Mouse (Mus musculus) kidney, adult 2 months (tissue): ENCODE results near the gene Ptn. TPM values are rescaled to one million over a fixed set of nuclear protein-coding genes. Genes with fewer than 3 reads are reported as not detected.

Experiments
- DNase-seq: peaks from one replicate; pipeline ENCODE4 v3.0.0; 2021
- H3K27ac ChIP-seq: fragments of 200-500 bp; 2 replicates; pipeline ENCODE4 v1.5.1; 2012; ENCODE audit warnings: low read depth, low read length, control low read depth, inconsistent platforms; ENCODE audit not compliant: insufficient read depth
- H3K27me3 ChIP-seq: fragments of 200-500 bp; replicated peaks from 2 replicates; pipeline ENCODE4 v1.6.1; 2012; ENCODE audit warnings: mild to moderate bottlenecking, moderate library complexity, low read length, inconsistent platforms; ENCODE audit not compliant: control insufficient read depth, insufficient read depth
- H3K36me3 ChIP-seq: fragments of 200-500 bp; 2 replicates; pipeline ENCODE4 v1.6.1; 2012; ENCODE audit warnings: mild to moderate bottlenecking, moderate library complexity, low read length, inconsistent platforms; ENCODE audit not compliant: control insufficient read depth, insufficient read depth
- H3K4me1 ChIP-seq: fragments of 200-500 bp; 2 replicates; pipeline ENCODE4 v1.6.1; 2011; ENCODE audit warnings: low read length; ENCODE audit not compliant: control insufficient read depth, insufficient read depth
- H3K4me3 ChIP-seq: fragments of 200-500 bp; 2 replicates; pipeline ENCODE4 v1.5.1; 2011; ENCODE audit warnings: mild to moderate bottlenecking, low read depth, low read length, control low read depth; ENCODE audit not compliant: insufficient read depth
- CTCF ChIP-seq: fragments of 200-500 bp; conservative IDR thresholded peaks from 2 replicates; pipeline ENCODE4 v1.5.1; 2011; ENCODE audit warnings: low read depth, mild to moderate bottlenecking, control low read depth, low read length, moderate library complexity, mixed read lengths; ENCODE audit not compliant: insufficient read depth, insufficient read length
- POLR2A ChIP-seq: fragments of 200-500 bp; IDR thresholded peaks from one replicate; pipeline ENCODE4 v1.6.1; 2011; ENCODE audit warnings: low read depth, low read length, control low read depth
- WGBS: fragments of 180-500 bp; shearing (Covaris S2); methylation state at CpG from one replicate; pipeline ENCODE4 v1.1.7; 2018; 5-methylcytosine and 5-hydroxymethylcytosine counted together
- polyA plus RNA-seq: library from polyadenylated mRNA; depleted of rRNA; stranded (reverse); fragments of >200 nt; gene quantifications from 2 replicates; pipeline ENCODE4 v1.2.3, GENCODE M21; 2012

Gene Ptn
- polyA plus RNA-seq, 1 experiment, result 1.6 TPM

DNA sequence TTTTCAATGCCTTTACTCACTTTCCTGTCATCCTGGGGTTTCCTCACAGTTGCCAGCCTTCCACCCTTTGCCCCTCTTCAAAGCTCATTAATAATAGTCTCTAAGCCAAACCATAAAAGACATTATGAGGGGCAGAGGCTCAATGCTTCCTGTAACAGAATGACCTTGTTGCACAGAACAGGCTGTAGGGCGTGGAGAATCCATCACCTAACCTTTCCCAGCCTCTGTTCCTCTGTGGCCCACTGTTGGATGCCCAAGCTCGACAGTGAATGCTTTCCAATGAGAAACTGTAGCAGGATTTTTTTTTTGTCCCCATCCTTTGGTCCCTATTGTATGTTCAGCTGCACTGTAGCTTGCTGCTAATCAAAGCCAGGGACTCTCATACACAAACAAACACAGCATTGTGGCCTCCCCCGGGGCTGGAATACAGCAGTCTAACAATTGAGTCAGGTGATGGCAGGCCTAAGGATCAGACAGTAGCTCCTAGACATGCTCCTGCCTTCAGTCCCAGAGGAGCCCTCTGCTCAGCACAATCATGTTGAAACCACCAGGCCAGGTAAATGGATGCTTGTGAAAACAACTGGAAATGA is 12.9 kb downstream of the Ptn start:
- Histone ChIP-seq H3K27ac (no peak overlapping the region), H3K4me1 (no peaks in the 10 kb centered on the region), H3K27me3 (no peaks in the 10 kb centered on the region), H3K4me3 (no peak overlapping the region), H3K36me3 (no peaks in the 10 kb centered on the region)
- TF ChIP-seq CTCF, result no peak
- no peak for TF ChIP-seq POLR2A
- 53% methylated on average over 3 of the region's 3 CpGs for WGBS
- no peak for DNase-seq

DNA sequence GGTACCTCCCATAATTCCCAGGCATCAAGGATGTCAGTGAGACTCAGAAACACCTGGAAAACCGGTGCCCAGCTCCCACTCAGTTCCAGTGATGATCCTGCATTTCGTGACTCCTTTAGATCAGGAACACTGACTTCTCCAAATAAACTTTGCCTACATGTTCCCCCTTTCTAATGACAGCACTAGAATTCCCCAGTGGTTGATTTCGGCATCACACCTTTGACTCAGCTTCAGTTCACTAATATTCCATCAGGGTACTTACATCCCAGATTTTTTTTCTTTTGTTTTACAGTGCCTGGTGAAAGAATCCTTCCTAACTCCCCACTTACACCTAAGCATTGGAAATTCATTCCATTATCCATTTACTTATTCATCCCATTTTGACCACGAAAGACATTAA is 15.5 kb downstream of the Ptn start:
- no peak overlapping the region for H3K27ac ChIP-seq
- no peaks in the 10 kb centered on the region for H3K4me1 ChIP-seq
- no peak for DNase-seq
- 67% methylated on average over 4 of the region's 4 CpGs for WGBS
- H3K4me3 ChIP-seq, result no peak overlapping the region
- no peaks in the 10 kb centered on the region for H3K36me3 ChIP-seq
- TF ChIP-seq POLR2A (no peak), CTCF (no peak)
- no peaks in the 10 kb centered on the region for H3K27me3 ChIP-seq

DNA sequence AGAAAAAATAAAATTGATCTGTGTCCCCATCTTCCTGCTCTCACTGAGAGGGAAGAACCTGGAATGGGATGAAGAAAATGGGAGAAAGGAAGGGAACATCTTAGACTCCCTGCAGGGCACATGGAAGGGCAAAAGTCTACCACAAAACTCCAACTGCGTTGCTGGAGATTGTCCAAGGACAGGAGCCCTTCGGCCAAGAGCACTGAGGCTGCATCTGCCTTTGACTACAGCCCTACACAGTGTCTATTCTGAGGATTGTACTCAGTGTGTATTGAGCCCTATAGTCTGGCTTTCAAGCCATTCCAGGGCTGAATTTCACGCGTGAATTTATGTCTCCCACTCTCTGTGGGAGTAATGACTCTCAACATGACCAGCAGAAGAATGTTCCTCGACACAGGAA is 16.2 kb downstream of the Ptn start:
- peak; percentile 47 for DNase-seq

DNA sequence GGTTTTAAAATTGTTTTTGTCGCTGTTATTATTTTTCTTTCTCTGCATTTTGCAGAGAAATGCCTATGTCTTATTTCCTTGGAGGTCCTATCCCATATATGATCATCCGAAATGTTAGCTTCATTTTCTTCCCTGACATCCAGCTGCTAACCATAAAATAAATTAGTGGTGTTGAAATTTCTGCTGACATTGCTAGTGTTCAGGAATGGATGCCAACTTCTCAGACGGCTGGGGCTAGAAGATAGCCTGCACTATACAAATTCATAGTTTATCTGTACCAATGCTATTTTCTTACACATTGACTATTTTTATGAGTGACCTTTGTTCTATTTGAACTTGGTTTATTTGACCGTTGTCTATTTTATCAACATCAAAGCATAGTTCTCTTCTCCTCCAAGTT is 20.8 kb downstream of the Ptn start:
- TF ChIP-seq CTCF (no peak), POLR2A (no peak)
- H3K27ac ChIP-seq, result no peak overlapping the region
- DNase-seq, result no peak
- WGBS, result 64% methylated on average over 4 of the region's 4 CpGs
- no peaks in the 10 kb centered on the region for H3K4me1 ChIP-seq
- no peaks in the 10 kb centered on the region; the same call in 1 of the 2 replicates for H3K27me3 ChIP-seq
- H3K4me3 ChIP-seq, result no peak overlapping the region
- no peaks in the 10 kb centered on the region for H3K36me3 ChIP-seq

More for the DNA sequence above, 16.2 kb downstream of the Ptn start:
- H3K36me3 ChIP-seq, result no peaks in the 10 kb centered on the region
- no peak overlapping the region for H3K27ac ChIP-seq
- no peaks in the 10 kb centered on the region for H3K4me1 ChIP-seq
- no peak overlapping the region for H3K4me3 ChIP-seq
- WGBS, result 45% methylated on average over 5 of the region's 5 CpGs
- TF ChIP-seq CTCF (no peak), POLR2A (no peak)
- H3K27me3 ChIP-seq, result no peaks in the 10 kb centered on the region

DNA sequence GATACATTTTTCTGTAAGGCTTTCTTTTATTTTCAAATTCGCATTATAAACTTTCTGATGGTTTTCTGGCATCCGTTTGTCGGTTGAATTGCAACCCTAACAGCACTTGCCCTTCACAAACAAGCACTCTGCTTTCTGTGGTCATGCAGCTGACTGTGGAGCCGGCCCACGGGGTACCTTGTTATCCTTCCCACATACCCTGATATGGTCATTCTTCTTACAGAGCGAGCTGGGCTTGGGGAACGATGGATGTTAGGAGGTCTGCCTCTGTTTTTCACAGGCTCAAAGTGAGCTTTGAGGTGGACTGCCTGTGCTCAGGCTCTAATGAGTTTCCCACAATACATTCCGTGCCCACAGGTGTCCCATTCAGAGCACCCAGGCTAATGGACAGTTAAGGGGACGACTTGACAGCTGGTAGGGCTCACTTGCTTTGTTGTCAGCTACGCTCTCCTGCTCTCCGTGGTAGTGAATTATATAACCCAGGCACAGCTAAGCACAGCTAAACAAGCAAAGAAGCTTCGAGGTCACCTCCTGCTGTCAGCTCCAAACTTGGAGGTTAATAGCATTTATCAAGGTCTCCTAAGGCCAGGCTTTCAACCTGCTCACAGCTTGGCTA is 21.3 kb downstream of the Ptn start:
- no peaks in the 10 kb centered on the region; the same call in 1 of the 2 replicates for H3K27me3 ChIP-seq
- no peak overlapping the region for H3K4me3 ChIP-seq
- H3K36me3 ChIP-seq, result no peaks in the 10 kb centered on the region
- no peak for TF ChIP-seq POLR2A
- H3K27ac ChIP-seq, result no peak overlapping the region
- DNase-seq, result no peak
- H3K4me1 ChIP-seq, result no peaks in the 10 kb centered on the region
- WGBS, result 40% methylated on average over 12 of the region's 12 CpGs

DNA sequence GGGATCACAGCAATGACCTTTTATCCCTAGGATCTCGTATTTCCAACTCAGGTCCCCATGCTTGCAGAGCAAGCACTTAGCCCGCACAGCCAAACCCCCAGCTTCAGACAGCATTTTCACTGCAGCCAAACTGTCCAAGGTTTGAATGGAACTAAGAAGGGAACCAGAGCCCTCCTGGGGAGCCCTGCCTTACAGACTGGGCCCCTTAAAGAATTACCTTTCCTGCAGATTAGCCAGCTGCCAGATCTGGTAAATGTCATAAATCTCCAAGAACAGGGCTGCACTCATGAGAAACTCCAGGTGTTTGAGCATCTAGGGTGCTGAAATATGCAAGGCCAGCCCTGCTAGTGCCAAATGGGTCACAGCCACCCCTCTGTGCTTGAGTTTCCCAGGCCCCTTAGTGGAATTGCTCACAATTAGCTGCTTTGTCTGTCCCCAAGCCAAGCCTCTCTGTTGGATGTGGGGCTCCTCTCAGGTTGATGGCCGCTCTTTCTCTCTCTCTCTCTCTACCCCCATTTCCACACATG is 25.3 kb downstream of the Ptn start:
- no peak for TF ChIP-seq CTCF
- TF ChIP-seq POLR2A, result no peak
- no peak overlapping the region for H3K4me3 ChIP-seq
- H3K27ac ChIP-seq, result no peak overlapping the region
- 82% methylated on average over 3 of the region's 3 CpGs for WGBS
- no peaks in the 10 kb centered on the region for H3K36me3 ChIP-seq
- no peaks in the 10 kb centered on the region for H3K4me1 ChIP-seq
- no peak for DNase-seq
- H3K27me3 ChIP-seq, result no peaks in the 10 kb centered on the region; the same call in 1 of the 2 replicates

DNA sequence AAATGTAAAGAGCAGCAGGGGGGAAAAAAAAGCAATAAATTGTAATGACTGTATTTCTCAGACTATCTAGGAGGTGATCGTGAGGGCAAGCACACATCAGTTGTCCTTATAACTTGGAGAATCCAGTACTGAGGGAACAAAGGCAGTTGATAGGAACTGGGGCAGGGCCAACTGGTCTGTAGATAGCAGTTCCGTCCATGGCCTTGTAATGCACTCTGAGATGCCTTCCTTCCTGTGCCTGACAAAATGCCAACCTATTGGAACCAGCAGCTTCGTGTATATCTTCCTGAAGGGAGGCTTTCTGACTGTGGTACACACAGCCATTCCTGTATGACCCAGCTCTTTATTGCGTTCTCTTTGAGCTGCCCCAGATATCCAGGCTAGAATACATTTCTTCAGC is 27.5 kb downstream of the Ptn start:
- no peak overlapping the region for H3K4me3 ChIP-seq
- no peaks in the 10 kb centered on the region; the same call in 1 of the 2 replicates for H3K27me3 ChIP-seq
- H3K36me3 ChIP-seq, result no peaks in the 10 kb centered on the region
- WGBS, result 66% methylated on average over 4 of the region's 4 CpGs
- no peak for DNase-seq
- TF ChIP-seq POLR2A (no peak), CTCF (no peak)
- no peaks in the 10 kb centered on the region for H3K4me1 ChIP-seq
- no peak overlapping the region for H3K27ac ChIP-seq
